Mouse (Mus musculus): ENCODE data around the gene Zfp14.

Gene Zfp14

DNA sequence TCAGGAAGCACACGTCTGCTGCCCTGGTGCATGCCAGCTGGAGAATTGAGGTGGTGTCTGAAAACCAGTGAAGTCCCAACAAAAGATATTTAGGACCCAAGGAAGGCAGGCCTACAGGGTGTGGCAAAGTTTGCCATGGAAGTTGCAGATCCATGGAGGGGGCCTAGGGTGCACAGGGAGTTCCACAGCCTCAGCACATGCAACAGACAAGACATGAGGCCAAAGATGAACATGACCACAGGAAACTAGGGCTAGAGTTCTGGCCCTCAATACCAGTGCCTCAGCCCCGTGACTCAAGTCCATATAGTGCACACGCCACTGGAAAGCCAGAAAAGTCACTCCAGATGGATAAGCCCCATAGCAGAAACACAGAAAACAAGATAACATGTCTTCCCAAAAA, 22.6 kb downstream of the Zfp14 start:
- no peak for DNase-seq (ENCODE audit: low spot score)

DNA sequence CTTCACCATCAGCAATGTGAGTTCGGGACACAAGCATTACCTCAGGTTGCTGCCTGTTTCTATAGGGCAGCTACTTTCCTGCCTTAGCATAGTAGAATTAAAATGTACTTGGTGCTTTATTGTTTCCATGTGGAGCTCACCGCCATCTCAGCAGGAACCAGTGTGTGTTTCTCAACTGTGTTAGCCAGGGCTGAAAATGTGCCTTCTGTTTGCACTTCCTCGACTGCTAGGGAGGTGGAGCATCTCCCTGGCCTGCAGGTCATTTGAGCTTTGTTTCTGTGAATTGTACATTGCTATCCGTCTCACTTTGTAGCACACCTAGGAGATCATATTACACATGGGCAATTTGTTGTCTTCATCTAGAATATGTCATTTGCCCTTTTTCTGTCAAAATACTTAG, 23.8 kb downstream of the Zfp14 start:
- no peak for DNase-seq (ENCODE audit: low spot score)

DNA sequence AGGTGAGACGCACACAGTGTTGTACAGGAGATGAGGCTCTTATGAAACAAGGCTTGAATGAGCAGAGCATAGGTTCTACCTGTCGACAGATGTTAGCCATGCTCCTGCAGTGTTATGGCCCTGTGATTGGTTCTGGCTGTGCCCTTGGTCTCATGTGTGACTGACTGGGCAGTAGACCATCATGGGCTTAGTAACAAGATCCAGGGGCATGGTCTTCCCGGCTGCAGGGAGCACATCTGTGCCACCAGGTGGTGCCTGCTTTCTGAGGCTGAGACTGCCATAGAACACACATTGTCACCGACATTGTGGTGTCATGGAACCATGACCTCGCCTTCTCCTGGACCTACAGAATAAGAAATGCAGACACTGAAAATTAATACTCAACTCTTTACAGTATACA, 25.8 kb downstream of the Zfp14 start:
- DNase-seq (ENCODE audit: low spot score), result no peak

DNA sequence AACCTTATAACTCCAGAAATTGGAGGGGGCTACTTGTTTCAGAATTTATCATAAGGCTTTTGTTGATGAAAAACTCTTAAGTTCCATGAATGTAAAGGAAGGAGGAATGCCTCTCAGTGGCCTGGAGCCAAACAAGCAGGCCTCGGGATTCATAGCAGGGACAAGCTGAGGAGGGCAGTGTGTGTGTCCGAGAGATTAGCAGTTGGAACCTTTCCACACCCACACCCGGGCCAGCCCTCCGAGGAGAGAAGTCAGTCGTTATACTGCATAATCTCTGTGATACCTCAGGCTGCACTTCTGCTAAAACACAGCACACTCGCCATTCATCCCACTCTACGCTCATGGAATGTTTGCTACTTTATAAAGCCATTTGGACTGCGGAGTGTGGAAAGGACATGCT, 27.4 kb downstream of the Zfp14 start:
- DNase-seq (ENCODE audit: low spot score), result no peak

DNA sequence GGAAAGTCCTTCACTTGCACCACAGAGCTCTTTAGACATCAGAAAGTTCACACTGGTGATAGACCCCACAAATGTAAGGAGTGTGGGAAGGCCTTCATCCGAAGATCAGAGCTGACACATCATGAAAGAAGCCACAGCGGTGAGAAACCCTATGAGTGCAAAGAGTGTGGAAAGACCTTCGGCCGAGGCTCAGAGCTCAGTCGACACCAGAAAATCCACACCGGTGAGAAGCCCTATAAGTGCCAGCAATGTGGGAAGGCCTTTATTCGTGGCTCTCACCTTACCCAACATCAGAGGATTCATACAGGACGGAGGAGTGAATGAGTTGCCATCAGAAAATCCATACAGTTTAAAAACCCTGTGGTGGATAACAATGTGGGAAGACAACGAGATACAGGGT, 27.9 kb downstream of the Zfp14 start:
- DNase-seq (ENCODE audit: low spot score), result no peak

DNA sequence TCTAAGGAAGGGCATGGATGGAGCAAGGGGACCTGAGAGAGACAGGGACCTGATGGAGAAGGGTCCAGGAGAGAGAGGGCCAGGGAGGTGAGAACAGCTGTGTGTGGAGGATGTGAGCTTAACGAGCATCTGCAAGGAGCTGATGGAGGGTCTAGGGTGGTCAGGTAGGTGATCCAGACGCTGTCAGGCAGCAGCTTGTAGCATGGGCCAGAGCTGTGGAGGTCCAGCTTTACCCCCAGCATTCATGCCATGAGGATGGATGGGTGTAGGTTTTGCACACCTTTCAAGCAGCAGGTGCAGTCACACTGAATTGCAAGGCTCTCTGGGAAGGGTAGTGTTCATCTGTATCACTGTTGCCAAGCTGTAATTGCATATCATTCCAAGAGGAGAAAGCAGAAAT, 31.6 kb downstream of the Zfp14 start:
- DNase-seq (ENCODE audit: low spot score), result no peak

DNA sequence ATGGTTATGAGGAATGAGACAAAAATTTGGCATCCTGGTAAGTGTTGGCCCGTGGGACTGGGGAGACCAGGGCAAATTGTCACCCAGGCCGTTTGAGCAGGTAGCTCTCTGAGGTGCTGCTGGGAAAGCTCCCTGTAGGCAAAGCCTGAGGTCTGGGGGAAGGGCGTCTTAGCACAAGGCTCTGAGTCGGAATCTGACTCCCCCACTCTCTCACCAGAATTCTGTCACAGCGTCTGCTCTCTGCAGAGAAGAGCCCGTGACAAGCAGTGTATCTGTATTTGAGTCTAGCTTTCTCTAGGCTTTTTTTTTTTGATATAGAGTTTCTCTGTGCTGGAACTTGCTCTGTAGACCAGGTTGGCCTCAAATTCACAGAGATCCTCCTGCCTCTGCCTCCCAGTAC, 34.0 kb downstream of the Zfp14 start:
- DNase-seq (ENCODE audit: low spot score), result no peak

DNA sequence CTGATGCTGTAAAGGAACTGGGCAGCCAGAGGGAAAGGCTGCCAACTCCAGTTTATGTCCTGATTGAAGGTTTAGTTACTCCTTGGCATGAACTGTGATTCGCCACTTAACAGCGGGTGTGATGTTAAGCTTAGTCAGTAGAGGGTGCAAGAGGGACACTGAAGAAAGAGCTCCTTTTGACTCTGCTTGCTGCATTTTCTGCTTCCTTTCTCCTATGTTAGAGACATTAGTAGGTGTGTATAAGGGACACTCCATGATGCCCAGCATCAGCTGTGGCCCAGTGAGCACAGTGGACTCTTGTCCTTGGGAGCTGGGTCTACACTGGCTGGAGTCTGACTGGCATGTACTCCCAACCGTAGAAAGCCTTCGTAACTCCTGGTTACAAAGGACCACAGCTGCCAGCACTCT, 38.2 kb downstream of the Zfp14 start:
- no peak for DNase-seq (ENCODE audit: low spot score)

DNA sequence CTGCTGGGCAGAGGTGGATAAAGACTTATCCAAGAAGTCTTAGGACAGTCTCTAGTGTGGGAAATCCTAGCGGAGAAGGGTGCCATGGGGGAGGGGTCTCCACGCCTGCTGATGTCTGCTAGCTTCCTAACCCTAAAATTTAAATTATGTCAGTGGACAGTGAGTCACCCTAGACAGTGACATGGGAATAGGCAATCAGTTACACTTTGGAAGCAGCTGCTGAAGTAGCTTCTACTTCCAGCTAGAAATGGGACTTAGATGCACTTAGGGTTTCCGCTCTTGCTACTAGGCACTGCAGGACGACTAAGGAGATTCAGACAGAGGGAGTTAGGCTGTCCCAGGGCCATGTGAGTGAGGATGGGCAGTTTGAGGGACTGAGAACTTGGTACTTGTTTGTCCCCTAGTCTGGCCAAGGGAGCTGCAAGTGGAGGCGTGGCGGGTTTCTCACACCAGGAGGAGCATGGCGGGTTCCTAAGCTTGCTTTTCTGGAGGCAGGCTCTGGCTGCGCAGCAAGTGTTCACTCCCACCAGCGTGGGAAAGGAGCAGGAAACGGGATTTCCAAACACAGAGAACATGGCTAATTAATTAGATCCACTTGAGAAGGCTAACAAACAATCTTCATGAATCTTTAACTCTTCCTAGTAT, 40.5 kb downstream of the Zfp14 start:
- no peak for DNase-seq (ENCODE audit: low spot score)

DNA sequence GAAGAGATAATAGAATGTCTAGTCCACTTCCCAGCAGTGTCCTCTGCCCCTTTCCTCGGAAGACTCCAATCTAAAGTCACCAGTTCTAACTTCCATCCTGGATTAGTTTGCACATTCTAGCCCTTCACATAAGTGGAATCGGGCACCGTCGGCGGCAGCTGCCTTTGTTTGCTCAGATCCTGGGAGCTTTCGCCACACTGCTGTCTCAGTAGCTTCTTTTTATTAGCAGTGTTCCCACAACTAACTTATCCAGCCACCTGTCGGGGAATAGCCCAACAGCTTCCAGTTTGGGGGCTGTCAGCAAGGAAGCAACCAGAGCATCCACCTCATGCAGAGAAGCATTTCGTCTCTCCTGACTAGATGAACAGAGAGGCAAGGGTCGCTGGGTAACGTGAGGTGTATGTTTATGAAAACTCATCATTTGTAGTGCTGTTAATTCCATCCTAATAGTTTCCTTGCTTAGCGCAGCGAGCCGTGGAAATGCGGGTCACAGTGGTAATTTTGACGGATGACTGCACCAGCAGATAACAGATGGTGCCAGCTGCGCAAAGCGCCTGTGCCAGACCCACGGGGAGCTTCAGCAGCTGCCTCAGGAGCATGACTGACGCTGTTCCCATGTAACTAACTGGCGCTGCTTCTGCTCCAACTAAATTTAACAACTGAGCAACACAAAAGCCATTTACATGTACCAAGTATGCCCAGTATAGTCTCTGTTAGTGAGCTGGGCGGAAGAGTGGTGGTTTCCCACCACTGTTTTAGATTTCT, 41.7 kb downstream of the Zfp14 start:
- no peak for DNase-seq (ENCODE audit: low spot score)

DNA sequence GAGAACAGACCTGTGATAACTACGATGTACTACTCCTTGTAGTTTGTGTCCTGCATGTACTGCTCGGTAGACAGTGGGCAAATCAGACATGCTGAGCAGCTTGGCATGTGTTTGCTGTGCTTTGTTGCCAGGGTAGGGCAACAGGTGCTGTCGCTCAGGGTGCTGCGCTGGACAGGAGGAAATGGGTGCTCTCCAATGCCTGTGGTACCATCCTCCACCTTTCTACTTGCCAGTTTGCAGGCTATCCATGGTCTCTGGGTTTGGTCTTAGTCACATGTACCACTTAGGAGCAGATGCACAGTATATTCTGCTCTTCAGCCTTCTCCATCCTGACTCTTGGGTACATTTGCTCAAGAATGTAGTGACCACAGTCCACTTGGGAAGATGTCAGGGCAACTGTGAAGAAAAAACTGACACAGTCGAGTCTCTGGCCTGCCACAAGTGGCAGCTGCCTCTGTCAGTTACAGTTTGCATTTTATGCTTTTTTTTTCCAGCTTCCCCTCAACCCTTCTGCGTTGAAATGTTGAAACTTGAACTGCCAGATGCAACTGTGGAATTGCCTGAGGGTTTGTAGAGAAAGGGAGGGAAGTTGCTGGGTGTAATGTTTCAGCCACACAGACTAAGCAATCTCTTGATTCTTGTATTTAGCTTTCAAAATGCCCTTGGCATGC, 43.0 kb downstream of the Zfp14 start:
- no peak for DNase-seq (ENCODE audit: low spot score)

DNA sequence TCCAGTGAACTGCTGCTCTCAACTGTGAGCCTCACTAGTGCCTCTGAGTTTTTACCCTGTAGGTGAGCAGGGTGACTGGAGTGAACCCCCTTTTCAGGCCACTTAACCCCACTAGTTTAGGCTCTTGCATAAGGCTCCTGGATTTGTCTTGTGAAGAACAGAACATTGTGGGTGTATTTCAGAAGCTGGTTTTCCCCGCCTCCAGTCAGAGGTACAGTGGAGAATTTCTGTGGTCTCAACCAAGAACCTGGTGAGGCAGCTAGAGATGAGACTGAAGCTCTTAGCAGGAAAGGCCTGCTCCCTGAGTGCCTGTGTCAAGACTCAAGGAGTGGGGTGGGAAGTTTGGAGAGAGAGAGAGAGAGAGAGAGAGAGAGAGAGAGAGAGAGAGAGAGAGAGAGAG, 43.6 kb downstream of the Zfp14 start:
- DNase-seq (ENCODE audit: low spot score), result no peak

DNA sequence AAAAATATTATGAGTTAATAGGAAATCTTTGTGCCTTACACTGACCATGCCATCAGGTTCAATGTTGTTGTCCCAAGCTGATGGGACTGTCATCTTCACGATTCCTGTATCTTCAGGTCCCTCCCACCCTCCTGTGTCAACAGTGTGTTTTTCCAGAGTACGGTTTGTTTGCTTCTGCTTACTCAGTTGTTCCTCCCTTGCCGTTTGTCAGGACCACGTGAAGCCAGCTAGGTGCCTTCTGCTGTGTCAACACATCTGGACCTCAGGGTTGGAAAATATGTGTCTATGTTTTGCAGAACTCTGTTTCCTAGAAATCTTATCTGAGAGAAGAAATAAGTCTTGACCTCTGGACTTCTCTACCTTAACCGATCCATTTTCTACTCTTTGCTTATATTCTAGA, 50.6 kb downstream of the Zfp14 start:
- no peak for DNase-seq (ENCODE audit: low spot score)

DNA sequence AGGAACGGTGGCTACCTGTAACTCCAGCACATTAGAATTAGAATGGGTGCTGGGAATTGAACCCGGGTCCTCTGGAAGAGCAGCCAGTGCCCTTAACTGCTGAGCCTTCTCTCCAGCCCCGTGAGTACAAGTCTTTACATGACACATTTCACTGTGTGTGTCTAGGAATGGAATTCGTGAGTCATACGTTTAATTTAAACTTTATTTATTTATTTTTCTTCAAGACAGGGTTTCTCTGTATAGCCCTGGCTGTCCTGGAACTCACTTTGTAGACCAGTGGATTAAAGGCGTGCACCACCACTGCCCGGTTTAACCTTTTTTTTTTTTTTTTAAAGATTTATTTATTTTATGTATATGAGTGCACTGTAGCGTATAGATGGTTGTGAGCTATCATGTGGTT, 56.0 kb downstream of the Zfp14 start:
- DNase-seq (ENCODE audit: low spot score), result no peak

DNA sequence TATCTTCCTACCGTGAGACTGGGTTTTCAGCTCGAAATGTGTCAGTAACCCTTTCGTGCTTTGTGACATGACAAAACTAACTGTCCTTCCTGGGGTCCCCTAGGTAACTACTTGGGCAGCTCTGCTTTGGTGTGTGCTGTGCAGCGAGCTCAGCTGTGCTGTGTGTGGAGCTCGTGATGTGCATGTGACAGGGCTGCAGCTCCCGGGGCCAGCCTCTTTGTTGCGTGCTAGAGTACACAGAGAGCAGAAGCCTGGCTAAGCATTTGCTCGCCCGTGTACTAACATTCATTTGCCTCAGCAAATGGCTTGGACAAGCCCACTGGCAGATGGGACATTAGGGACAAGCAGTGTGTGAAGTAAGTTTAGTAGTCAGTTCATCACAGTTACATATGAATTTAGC, 57.8 kb downstream of the Zfp14 start:
- DNase-seq (ENCODE audit: low spot score), result no peak

DNA sequence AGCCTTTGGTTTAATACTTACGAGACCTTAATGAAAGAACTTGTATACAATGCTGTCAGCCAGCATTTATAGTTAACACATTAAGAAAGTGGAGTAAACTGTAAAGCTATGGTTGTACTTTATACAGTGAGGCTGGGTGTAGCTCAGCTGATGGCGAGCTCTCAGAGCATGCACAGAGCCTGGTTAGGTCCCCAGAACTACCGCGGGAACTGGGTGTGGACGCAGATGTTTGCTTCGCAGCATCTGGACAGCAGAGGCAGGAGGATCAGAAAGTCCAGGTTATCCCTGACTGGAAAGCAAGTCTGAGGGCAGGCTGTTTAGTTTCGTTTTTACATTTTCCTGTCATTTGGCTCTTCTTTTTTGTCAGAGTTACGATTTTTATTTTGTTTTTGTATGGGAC, 58.5 kb downstream of the Zfp14 start:
- no peak for DNase-seq (ENCODE audit: low spot score)

DNA sequence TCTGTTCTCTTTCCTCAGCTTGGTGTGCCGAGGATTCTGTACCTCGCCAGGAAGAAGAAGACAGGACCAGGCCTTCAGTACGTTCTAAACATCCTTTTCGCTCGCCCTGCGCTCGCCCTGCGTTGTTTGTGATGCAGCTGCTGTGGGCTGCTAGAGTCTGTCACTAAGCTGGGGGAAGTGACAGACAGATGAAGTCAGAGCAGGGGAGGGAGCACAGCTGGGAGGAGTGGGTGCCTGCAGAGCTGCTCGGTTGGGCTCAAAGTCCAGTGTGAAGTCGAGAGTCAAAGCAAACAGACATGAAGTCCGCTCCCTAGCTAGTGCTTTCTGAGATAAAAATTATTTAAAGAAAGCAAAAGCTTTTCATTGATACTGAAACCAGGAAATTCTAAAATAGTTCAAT, 62.1 kb downstream of the Zfp14 start:
- DNase-seq (ENCODE audit: low spot score), result no peak

DNA sequence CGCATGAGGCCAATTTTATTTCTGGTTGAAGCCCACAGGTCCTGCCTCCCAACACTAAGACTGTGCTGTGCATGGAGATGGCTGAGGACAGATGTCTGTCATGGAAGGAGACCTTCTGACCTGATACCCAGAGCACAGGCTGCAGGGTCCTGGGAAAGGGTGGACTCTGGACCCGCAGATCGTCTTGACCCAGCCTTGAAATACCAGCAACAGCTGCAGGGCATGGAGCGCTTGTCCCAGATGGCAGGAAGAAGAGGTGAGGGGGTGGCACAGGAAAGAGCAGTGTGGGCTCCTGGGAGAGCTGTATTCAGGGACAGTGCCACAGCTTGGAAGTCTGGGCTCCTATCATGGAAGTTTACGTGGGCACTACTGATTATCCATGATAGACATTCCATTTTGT, 63.6 kb downstream of the Zfp14 start:
- no peak for DNase-seq (ENCODE audit: low spot score)
